ENCODE assay signal across 8 mouse cellular contexts in the genomic region with DNA sequence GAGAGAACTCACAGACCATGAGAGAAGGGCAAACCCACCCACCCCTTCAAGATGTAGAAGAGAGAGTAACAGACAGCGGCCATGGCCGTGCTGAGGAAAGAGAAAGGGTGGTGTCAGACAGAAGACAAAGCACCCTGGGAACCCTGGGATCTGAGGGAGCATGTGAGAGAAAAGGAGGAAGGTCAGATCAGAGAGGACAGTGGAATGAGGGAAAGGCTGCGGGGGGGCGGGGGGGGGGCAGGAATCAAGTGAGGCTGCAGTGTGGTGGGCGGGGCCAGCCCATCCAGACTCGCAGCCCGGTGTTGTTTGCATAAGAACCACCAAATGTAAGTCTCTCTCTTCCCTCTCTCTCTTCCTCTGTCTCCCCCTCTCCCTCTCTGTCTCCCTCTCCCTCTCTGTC.
DNase-seq lines count a peak whose midpoint lies in the region; ATAC-seq and TF ChIP-seq lines count a peak whose summit lies in the region.
"Had no signal": no experiment of that assay in that cellular context is flagged by ENCODE, and none has a peak within 500 bp of the region (broad histone marks: within the 10 kb centered on the region; RNA-seq: fewer than 3 reads in every experiment).

No protein-coding gene starts in this region.

- no peak overlapping the region for H3K9ac ChIP-seq in kidney, embryonic 14.5 days (ENCODE audit: low read depth, low read length)
- no peak overlapping the region for H3K9ac ChIP-seq in ES-E14 (ENCODE audit: insufficient read depth, low read depth, low read length, poor library complexity, severe bottlenecking)
- H3K9ac ChIP-seq in intestine, embryonic 16.5 days (ENCODE audit: low read depth, low read length) = no peak overlapping the region

- 0 out of 2 replicates have a peak, but pooled peaks have one; percentile 20 for ATAC-seq in kidney, embryonic 14.5 days (ENCODE audit: low FRiP score, low TSS enrichment)
- ATAC-seq in intestine, embryonic 16.5 days = no peak

- H3K27ac ChIP-seq in kidney, embryonic 14.5 days (ENCODE audit: low read depth, low read length) = no peak overlapping the region
- H3K27ac ChIP-seq in ES-E14 (ENCODE audit: insufficient read depth, low read depth, low read length, poor library complexity, severe bottlenecking) = no peak overlapping the region
- H3K27ac ChIP-seq in intestine, embryonic 16.5 days (ENCODE audit: low read length) = no peak overlapping the region
- H3K27ac ChIP-seq: gastrocnemius, adult 2 months had no signal

- H3K4me2 ChIP-seq in kidney, embryonic 14.5 days (replicated peaks; ENCODE audit: low read depth, low read length) = peak overlapping the region; percentile 25
- 0 out of 2 replicates have a peak overlapping the region, but pooled peaks have one; percentile 1 for H3K4me2 ChIP-seq in intestine, embryonic 16.5 days (ENCODE audit: low read depth, low read length)

- no peak for TF ChIP-seq CTCF in brain, embryonic 14.5 days (IDR thresholded peaks at IDR 0.05; ENCODE audit: borderline replicate concordance, extremely low read depth, insufficient read depth, insufficient read length)

- no peak for DNase-seq in kidney, adult 11 months
- peak; percentile 42 for DNase-seq in ES-E14 (ENCODE audit: low read depth, low spot score)
- peak; percentile 30 for DNase-seq in brain, embryonic 14.5 days (ENCODE audit: low read depth)
- no peak for DNase-seq in B cell, adult 2 months
- no peak for DNase-seq in thymus, postnatal 25 days
- DNase-seq: gastrocnemius, adult 2 months had no signal

- H3K9me3 ChIP-seq in kidney, embryonic 14.5 days (ENCODE audit: control insufficient read depth, low read length) = no peaks in the 10 kb centered on the region
- H3K9me3 ChIP-seq in ES-E14 (ENCODE audit: control insufficient read depth, insufficient read depth, low read depth, low read length) = no peaks in the 10 kb centered on the region
- no peaks in the 10 kb centered on the region for H3K9me3 ChIP-seq in intestine, embryonic 16.5 days (ENCODE audit: control insufficient read depth, low read length)

- H3K4me1 ChIP-seq in kidney, embryonic 14.5 days (ENCODE audit: control insufficient read depth, insufficient read depth, low read length) = no peaks in the 10 kb centered on the region
- 0 out of 4 replicates have a peak, but pooled peaks cover 0 to 2% of the 10 kb centered on the region in 2 experiments for H3K4me1 ChIP-seq in ES-E14 (ENCODE audit: control insufficient read depth in 2 of 2, insufficient read depth in 2 of 2, low read length in 2 of 2, poor library complexity in 1 of 2)
- no peaks in the 10 kb centered on the region for H3K4me1 ChIP-seq in intestine, embryonic 16.5 days (ENCODE audit: control insufficient read depth, insufficient read depth, low read length)

- in situ Hi-C loops in ES-E14 (cut with MboI; ENCODE audit: low sequenced_read_pairs in 2 of 2, unreplicated experiment in 2 of 2) = no loop called here

- H3K36me3 ChIP-seq in kidney, embryonic 14.5 days (ENCODE audit: control insufficient read depth, insufficient read depth, low read length) = no peaks in the 10 kb centered on the region
- H3K36me3 ChIP-seq in ES-E14 (ENCODE audit: control insufficient read depth, insufficient read depth, low read length, poor library complexity, severe bottlenecking) = no peaks in the 10 kb centered on the region
- no peaks in the 10 kb centered on the region for H3K36me3 ChIP-seq in intestine, embryonic 16.5 days (ENCODE audit: control insufficient read depth, insufficient read depth, low read length)

- 2% methylated on average over 7 of the region's 7 CpGs for WGBS in kidney, embryonic 14.5 days
- WGBS in intestine, embryonic 16.5 days = 2% methylated on average over 6 of the region's 7 CpGs

- TF ChIP-seq POLR2A in brain, embryonic 14.5 days (IDR thresholded peaks at IDR 0.05; ENCODE audit: borderline replicate concordance, extremely low read depth, insufficient read depth, insufficient read length, poor library complexity, severe bottlenecking) = no peak

- no peak overlapping the region for H3K4me3 ChIP-seq in kidney, embryonic 14.5 days (ENCODE audit: low read length)
- no peak overlapping the region for H3K4me3 ChIP-seq in ES-E14 (ENCODE audit: insufficient read depth in 1 of 2, low read depth in 1 of 2, low read length in 2 of 2, poor library complexity in 1 of 2, severe bottlenecking in 1 of 2)
- no peak overlapping the region for H3K4me3 ChIP-seq in intestine, embryonic 16.5 days (ENCODE audit: low read length)
- H3K4me3 ChIP-seq: gastrocnemius, adult 2 months had no signal

- H3K27me3 ChIP-seq in kidney, embryonic 14.5 days (ENCODE audit: control insufficient read depth, insufficient read depth, low read length) = no peaks in the 10 kb centered on the region
- H3K27me3 ChIP-seq in intestine, embryonic 16.5 days (replicated peaks; ENCODE audit: control insufficient read depth, insufficient read depth, low read length) = no peaks in the 10 kb centered on the region

TF ChIP-seq in ES-E14, 5 proteins besides CTCF, POLR2A, EP300 and RAD21:
- no peak for TF ChIP-seq ZNF384 (IDR thresholded peaks at IDR 0.05; ENCODE audit: low read depth, low read length)
- no peak for TF ChIP-seq ZC3H11A (IDR thresholded peaks at IDR 0.05; ENCODE audit: borderline replicate concordance, low read depth, low read length)
- TF ChIP-seq MAFK (IDR thresholded peaks at IDR 0.05; ENCODE audit: insufficient read depth, low read depth, low read length) = no peak
- TF ChIP-seq HCFC1 (IDR thresholded peaks at IDR 0.05; ENCODE audit: borderline replicate concordance, insufficient read depth, low read length) = no peak
- TF ChIP-seq CHD2 (IDR thresholded peaks at IDR 0.05; ENCODE audit: low read depth, low read length) = no peak
TF ChIP-seq in ES-E14: peak in this region for 0.

Comparison
In these comparisons a context has a peak if more than half of its experiments do, and no peak if none do; other contexts are left out.
1. DNase-seq: peak in ES-E14 (single experiment) and brain, embryonic 14.5 days (single experiment); none in kidney, adult 11 months (single experiment), B cell, adult 2 months (0 of 2) and thymus, postnatal 25 days (single experiment).